22 mouse cellular contexts compared by ENCODE assay signal in genomic region chr11:16296521-16296920, GRCm38 (mm10). TPM values are rescaled to one million over a fixed set of nuclear protein-coding genes. Genes with fewer than 3 reads are reported as not detected.
"Had no signal": no experiment of that assay in that cellular context is flagged by ENCODE, and none has a peak within 500 bp of the region (broad histone marks: within the 10 kb centered on the region; RNA-seq: fewer than 3 reads in every experiment).

No protein-coding gene starts in this region.

- H3K36me3 ChIP-seq: midbrain, embryonic 10.5 days; midbrain, embryonic 12.5 days; neural tube, embryonic 13.5 days; neural tube, embryonic 15.5 days; stomach, embryonic 15.5 days had no signal

- H3K9me3 ChIP-seq: midbrain, embryonic 10.5 days; midbrain, embryonic 12.5 days; neural tube, embryonic 13.5 days; neural tube, embryonic 15.5 days; stomach, embryonic 15.5 days had no signal

- H3K27ac ChIP-seq: midbrain, embryonic 10.5 days; midbrain, embryonic 12.5 days; neural tube, embryonic 13.5 days; neural tube, embryonic 15.5 days; stomach, embryonic 15.5 days; stomach, postnatal 0 days had no signal

- ATAC-seq: midbrain, embryonic 16.5 days had no signal

- DNase-seq: lung, adult 18-20 months; lung, embryonic 14.5 days; lung, postnatal 10 days; lung, postnatal 4 days; midbrain, embryonic 14.5 days; right cerebral cortex, adult 18-20 months; right cerebral cortex, postnatal 25 days; right cerebral cortex, postnatal 4 days; thymus, adult 2 months; thymus, postnatal 25 days; thymus, postnatal 4 days had no signal

- H3K4me2 ChIP-seq: lung, embryonic 14.5 days; midbrain, embryonic 12.5 days; neural tube, embryonic 13.5 days; neural tube, embryonic 15.5 days; stomach, embryonic 15.5 days had no signal

- H3K4me1 ChIP-seq: midbrain, embryonic 10.5 days; neural tube, embryonic 13.5 days; stomach, embryonic 15.5 days had no signal

- H3K4me3 ChIP-seq: midbrain, embryonic 10.5 days; midbrain, embryonic 12.5 days; myocyte; neural tube, embryonic 13.5 days; neural tube, embryonic 15.5 days; stomach, embryonic 15.5 days had no signal

- H3K9ac ChIP-seq: lung, embryonic 14.5 days; midbrain, embryonic 12.5 days; neural tube, embryonic 13.5 days; neural tube, embryonic 15.5 days; stomach, embryonic 15.5 days had no signal

- H3K27me3 ChIP-seq: midbrain, embryonic 12.5 days; neural tube, embryonic 13.5 days; neural tube, embryonic 15.5 days; stomach, embryonic 15.5 days had no signal

RNA-seq across cellular contexts. Expression of gene Vstm2a, which starts 39.0 kb away (rescaled TPM):
- polyA plus RNA-seq: liver, embryonic 16.5 days; lung, embryonic 14.5 days; myocyte; small intestine, adult 2 months; spleen, adult 2 months had no signal
